Mouse (Mus musculus) CD4-positive, CD25-positive, alpha-beta regulatory T cell, adult 2 months (primary cell): ENCODE results near the gene Nt5e.
"Not testable (repeated sequence)": the region's sequence is repeated elsewhere in the genome, so short reads cannot be mapped to it uniquely, and the experiment has no call there.

Experiments used
- DNase-seq: peaks from one replicate; pipeline ENCODE4 v3.0.0-alpha.2; 2012; ENCODE audit warnings: low read depth, low spot score

Gene Nt5e

DNA sequence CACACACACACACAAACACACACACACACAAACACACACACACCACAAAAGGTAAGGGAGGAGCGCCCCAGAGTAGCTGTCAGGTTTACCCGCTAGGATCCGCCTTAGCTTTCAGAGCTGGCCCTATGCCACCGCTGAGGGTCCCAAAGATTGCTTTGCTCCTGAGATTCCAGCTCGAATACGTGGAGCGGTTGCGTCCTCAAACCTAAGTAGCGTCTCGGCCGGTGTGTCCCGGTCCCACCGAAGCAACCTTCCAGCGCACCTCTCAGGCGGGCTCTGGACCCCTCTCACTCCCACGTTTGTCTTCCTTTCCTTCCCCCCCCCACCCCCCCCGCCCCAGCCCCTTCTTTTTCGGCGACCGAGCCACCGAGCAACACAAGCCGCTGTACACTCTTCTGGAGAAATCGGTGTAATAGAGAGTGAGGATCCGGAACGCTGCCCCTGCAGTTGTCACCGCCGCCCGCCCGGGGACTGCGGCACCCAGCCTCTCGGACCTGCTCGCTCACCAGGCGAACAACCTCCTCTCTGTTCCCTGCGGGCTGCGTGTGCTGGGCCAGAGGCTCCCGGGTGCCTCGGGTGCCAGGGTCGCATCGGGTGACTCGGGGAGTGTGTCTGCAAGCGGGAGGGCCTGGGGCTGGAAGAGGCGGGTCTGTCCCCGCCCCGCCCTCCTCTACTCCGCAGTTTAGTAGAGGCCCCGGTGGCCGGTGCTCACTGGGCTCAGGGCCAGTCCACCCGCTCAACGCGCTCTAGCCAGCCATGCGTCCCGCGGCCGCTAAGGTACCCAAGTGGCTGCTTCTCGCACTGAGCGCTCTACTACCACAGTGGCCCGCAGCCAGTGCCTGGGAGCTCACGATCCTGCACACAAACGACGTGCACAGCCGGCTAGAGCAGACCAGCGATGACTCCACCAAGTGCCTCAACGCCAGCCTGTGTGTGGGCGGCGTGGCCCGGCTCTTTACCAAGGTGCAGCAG is at the start of gene Nt5e:
Gene Nt5e (plus strand): TSS at position 268 of the 972 bp plus-strand sequence.
- peak; percentile 75 for DNase-seq

DNA sequence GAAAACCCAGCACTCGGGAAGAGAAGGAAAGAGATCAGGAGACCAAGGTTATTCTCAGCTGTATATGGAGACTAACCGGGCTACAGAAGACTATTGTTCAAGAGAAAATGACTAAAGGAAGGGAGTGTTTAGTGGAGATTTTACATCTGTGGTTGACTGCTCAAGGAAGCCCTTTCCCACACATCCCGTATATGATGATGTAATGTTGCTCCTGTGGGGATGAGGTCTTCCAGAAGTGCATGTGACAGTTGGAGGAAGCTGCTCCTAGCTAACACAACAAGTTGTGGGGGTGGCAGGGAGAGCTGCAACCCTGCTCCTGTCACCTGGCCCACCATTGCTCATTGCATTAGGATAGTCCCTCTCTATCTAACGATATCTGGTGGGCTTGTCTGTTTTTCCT is 49.4 kb upstream of the Nt5e start:
- no peak for DNase-seq

DNA sequence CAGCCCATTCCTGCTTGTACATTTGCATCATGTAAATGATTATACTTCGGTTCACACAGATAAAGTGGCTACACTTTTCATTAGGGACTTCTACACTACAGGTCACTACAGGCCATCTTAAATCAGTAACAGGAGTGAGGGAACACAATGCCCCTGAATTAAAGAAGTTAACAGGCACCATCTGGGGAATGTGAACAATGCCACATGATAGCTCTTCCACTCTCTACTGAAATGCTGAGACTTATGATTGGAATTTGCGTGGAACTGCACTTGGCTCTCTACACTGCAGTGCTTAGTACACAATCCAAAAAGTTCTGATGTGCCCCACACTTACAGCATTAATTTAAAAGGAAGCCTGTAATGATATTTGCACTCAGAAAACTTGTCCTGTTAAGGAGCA is 47.3 kb upstream of the Nt5e start:
- no peak for DNase-seq

DNA sequence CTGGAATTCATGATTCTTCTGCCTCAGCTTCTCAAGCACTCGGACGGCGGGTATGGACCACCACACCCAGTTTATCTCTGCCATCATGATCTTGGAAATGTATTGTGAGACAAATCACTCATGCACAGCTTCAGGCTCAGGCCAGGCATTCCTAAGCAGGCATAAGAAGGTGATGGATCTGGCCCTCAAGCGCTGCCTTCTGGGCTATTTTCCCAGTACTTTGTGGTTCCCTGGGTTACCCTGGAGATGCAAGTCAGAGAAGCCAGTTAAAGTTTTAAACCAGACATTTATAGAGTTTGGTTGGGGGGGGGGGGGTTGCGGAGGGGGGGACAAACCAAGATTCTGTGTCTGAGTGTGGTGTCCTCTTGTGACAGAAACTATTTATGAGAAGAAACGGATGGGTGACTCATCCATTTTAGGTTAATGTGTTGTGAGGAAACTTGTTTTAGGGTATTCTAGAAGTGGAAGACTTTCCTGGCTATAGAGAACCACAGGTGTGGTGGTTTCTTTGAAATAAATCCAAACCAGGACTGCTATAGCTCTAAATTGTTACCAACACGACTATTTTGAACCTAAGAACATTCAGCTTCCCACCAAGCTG is 37.3 kb upstream of the Nt5e start:
- no peak for DNase-seq

DNA sequence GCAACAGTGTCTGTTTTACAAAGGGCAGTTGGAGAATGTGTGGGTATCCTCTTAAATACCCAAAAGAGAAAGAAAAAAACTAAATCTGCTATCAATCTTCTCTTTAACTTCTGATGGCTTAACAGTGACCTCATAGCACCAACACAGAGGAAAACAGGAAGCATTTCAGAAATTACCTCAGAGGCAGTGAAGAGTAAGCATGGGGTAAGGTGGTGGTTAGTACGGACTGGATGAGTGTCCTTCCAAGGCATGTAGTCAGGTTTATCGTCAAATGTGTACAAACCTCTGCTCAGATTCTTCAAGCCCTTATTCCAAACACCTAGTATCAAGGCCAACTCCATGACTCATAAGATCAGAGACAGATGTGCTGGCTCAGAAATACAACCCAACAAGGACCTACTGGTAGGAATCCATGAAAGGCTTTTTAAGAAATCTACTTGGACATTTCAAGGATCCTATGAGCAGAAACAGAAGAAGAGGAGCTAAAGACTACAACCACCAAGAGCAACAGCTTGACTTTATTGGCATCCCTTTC is 34.1 kb upstream of the Nt5e start:
- DNase-seq, result peak; percentile 21

DNA sequence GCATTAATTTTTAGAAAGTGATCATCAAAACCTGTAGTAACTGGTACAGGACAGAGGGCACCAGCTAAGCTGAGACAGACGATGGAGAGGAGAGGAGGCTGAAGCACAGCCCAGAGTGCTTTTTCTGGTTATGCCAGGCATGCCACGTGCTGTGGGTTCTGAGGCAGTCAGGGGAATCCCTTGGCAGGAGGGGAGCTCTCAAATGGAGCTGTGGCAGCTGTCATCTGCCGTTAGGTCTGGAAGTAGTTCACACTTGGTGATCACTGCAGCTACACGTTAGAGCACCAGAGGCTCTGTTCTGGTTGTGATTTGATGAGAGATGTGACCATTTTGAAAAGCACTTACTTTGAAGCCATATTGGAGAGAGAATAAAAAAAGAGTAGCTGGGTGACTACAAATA is 31.2 kb upstream of the Nt5e start:
- DNase-seq, result no peak

DNA sequence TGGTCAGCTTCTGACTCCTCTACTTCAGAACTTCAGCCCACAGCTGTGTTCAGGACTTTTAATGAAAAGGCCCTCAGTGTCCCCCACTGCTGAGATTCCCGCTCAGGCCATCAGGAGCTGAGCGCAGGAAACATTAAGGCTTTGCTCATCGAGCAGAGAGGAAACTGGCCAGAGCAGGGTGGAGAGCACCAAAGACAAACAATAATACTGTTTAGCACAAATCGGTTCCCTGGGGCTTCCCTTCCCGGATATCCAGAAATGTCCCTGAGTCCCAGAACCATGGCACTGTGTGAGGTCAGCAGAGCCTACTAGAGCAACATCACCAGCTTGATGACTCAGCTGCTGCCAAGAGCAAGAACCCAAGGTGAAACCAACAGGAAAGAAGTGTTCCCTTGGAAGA is 30.7 kb upstream of the Nt5e start:
- DNase-seq, result no peak

DNA sequence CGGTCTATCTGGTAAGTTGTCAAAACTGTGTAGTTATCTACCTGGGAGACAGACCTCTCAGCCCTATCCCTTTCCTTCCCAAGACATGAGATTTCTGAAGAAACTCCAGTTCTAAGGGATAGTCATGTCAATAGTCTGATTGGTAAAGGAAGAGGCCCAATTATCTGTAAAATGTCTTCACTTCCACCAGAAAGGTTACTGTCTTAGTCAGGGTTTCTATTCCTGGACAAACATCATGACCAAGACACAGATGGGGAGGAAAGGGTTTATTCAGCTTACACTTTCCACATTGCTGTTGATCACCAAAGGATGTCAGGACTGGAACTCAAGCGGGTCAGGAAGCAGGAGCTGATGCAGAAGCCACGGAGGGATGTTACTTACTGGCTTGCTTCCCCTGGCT is 29.8 kb upstream of the Nt5e start:
- DNase-seq, result not testable (repeated sequence)

DNA sequence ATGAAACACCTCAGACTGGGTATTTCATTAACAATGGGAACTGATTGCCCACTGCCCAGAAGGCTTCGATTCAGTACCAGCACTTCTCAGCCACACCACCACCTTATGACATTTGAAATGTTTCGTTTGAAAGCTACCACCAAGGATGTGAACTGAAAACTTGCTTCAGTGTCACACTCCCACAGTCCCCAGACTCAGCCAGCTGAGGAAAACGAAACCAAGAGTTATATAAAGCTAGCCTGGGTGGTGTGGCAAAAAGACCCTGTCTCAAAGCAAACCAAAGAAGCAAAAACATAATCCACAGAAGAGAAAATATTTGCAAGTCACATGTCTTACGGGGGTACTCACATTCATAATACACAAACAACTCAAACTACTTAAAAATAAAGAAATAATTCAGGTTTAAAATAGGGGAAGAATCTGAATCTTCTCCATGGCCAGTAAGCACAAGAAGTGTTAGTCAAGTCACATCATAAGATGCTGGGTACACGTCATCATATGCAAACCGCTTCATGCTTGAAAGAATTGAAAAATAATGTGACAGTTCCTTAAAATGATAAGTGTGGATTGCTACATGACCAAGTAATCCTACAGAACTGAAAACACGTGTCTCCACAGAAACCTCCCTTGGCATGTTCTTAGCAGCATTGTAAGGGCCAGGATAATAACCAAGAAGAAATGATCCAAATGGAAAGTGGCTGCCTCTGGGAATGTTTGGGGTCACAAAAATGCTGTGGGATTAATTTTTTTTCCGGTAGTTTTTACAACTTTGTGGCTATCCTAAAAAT is 28.9 kb upstream of the Nt5e start:
- peak; percentile 32 for DNase-seq

DNA sequence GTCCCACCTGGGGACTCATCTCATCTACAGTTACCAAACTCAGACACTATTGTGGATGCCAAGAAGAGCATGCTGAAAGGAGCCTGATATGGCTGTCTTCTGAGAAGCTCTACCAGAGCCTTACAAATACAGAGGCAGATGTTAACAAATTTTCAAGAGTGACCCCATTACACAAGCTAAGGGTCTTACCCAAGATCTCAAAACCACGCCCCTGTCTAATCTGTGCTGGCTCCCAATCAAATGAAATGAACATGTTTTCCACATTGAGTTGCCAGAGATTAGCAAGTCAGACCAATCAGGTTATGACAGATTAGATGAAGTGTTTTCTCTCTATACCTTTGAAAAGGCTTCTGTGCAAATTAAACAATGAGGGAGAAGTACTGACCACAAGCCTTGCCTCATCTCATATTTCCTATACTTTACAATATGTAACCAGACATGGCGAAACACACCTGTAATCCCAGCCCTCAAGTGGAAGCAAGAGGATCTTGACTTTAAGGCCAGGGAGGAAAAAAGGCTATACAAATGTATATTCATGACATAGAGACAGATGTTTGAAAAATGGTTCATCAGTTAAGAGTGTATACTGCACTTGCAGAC is 19.9 kb upstream of the Nt5e start:
- no peak for DNase-seq

DNA sequence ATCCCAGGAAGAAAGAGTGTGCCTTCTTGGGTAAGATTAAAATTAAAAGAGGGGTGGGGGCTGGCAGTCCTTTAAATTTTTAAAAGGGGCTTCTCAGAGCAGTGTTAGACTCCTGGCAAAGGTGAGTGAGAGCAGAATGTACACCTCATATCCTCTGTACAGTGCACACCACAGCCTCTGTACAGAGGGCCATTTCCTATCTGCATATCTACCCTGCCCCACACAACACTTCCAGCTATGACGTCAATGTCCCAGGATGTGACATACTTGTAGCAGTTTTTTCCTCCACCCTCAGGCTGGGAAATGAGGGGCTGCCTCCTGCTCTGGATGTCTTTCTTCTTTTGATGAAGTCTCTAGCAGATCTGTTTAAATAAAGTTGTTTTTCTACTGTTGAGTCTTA is 17.9 kb upstream of the Nt5e start:
- no peak for DNase-seq

DNA sequence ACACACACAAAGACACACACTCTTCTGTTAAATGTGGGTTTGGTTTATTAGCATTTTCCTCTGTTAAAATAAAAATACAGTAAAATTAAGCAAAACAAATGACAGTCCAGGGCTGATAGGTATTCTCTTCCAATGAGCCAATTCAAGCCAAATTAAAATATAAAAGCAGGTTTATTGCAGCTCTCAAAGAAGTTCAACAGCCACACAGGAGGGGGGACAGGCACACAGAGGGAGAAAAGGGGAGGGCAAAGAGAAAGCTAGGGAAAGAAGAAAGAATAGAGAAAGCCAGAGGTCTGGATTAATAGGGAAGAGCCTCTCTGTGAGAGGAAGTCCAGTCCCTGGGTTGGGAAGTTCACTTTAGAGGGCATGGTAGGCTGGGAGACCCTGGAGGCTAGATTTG is 7.8 kb upstream of the Nt5e start:
- DNase-seq, result no peak

DNA sequence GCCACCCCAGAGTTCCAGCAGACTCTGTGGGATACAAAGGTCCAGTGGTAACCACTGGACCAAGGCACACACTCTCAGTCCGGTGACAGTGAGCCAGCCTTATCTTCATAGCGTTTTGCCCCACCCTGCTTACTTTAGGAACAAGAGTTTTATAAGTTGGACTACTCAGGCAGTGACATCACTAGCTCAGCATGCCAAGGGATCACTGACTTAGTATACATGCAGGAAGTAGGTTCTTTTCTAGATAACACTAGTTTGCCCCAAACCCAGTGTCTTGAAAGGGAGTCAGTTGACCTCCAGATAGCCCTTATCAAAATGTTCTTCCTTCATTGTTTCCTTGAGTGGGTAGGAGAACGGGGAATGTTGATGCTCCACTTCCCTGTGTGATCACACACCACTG is 2.4 kb upstream of the Nt5e start:
- no peak for DNase-seq

DNA sequence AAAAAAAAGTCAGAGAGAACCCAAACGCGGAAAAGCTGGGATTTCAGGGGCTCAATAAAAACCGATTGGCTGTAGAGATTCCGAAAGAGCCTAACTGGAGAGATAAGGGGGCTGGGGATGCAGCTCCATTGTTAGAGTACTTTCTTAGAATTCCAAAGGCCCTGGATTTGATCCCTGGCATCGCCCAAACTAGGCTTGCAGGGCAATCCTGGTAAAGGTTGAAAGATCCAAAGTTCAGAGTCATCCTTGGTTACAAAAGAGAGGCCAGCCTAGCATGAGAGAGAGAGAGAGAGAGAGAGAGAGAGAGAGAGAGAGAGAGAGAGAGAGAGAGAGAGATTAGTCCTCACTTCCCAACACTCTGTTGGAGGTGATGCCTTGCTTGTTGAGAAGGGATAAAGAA is 1.7 kb downstream of the Nt5e start:
- DNase-seq, result no peak

DNA sequence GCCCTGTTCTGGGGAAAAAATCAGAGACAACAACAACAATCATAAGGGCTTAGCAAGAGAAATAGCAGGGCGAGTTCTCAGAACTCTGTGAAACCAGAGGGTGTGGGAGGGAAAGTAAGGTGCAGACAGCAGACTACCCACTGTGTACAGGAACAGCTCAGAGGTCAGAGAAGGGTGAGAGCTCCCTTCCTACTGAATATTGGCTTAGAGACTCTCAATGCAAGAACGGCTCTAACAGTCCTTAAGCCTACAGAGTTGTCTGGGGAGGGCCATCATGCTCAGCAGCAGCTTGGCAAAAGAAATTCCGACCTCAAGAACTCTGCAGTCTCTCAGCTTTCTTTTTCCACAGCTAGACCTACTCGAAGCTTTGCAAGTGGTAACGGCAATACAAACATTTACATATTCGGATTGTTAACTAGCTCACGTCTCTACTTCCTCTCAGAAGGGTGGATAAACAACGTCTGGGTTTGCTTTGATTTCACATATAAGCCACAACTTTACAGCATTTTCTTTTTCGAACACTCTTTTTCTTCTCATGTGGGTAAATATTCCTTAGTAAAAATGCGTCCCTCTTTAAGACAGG is 2.3 kb downstream of the Nt5e start:
- peak; percentile 74 for DNase-seq

DNA sequence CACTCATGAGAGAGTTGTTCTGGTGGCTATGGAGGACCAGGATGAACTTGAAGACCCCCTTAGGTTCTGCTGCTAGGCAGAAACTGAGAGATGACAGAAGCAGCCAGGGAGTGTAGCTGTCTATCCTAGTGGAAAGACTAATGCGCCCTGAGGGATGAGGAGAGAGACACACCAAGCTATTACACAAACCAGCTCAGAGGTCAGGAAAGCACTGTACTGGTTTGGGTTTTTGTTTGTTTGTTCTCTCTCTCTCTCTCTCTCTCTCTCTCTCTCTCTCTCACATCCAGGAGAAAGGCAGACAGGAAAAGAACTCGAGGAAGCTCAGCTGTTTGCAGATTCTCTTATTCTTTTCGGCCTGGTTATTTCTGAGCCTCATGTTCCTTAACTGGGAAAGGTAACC is 3.3 kb downstream of the Nt5e start:
- no peak for DNase-seq

DNA sequence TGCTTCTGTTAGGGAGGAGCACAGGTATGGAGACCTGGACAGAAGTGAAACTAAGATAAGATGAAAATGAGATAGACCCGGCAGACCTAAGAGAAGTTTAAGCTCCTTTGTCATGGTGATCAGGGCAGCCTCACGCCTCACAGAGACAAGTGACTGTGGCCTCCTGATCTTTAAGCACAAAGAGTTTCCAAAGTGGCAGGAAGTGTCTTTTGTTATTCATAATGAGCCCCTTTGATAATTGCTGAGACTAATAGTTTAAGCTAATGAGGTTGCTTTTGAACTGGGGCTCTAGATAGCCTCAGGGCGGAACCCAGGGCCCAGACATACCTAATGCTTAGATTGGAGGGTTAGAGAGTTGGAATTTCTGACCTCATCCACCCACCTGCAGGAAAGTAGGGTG is 5.5 kb downstream of the Nt5e start:
- DNase-seq, result peak; percentile 61

DNA sequence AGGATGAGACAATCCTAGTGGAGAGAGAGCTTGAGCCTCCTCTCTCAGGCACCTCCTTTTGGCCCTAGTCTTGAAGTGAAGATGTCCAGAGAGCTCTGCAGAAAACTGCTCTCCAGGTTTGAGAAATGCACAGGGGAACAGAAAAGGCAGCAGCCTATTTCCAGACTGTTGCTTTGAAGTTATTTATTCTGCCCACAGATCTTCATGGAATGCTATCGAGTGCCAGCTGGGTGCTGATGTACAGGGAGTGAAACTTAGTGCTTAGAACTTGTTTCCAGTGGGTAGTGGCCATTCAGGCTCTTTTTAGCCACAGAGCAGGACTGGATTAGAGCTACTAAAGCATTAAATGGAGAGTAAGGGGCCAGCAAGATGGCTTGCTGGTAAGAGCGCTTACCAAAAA is 8.8 kb downstream of the Nt5e start:
- DNase-seq, result no peak

DNA sequence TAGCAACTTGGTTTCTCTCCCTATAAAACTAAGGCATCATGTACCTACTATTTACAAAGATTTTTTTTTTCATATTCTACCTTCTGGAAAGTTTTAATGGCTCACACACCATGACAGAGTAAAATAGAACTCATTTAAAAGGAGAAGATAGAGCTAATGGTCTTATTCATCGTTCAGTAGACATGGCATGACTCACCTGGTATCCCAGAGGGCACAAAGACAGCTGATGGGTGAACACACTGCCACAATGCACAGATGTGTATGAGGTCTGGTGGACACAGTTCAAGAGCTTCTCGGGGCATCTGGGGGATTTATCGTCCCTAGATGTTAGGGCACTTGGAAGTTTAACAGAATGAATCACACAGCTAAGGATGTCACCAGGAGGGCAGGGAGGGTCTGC is 13.8 kb downstream of the Nt5e start:
- DNase-seq, result no peak

DNA sequence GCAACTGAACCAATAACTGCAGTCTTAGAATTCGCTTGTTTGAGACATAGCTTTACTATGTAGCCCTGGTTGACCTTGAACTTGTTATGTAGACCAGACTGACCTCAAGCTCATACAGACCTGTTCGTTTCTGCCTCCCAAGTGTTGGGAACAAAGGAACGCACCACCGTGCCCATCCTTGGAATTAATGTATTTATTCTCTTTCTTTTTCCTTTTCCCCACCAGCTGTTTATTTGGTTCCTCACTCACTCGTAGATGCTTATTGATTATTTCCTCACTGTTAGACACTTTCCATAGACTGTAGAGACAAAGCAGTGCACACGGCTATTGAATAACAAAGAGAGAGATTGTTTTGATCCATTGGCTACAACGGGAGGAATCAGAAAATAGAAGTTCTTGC is 15.2 kb downstream of the Nt5e start:
- no peak for DNase-seq

DNA sequence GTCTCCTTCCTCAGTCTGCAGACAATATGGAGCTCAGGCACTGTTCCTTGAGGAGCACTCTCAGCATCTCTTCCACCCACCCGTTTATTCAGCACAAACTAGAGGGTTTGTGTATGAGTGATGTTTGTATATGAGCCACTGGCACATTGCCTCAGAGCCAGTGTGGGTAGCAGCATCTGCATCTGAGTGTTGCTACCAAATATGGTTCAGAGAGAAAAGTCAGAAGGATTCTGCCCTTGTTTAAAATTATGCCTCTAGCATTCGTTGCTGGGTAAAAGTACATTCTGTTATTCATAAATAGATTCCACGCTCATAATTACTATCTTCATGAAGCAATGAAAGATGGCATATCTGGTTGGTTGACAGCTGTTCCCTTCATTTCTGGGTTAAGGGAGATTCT is 15.7 kb downstream of the Nt5e start:
- DNase-seq, result no peak
